Mouse (Mus musculus) spleen, adult 2 months (tissue): ENCODE data around the gene Selp.

Experiments
- CTCF ChIP-seq: fragments of 200-500 bp; IDR thresholded peaks from 2 replicates; pipeline ENCODE4 v1.5.1; 2011; ENCODE audit warnings: mild to moderate bottlenecking, inconsistent platforms; ENCODE audit not compliant: insufficient read depth, insufficient read length, insufficient replicate concordance; ENCODE audit errors: extremely low read depth
- POLR2A ChIP-seq: fragments of 200-500 bp; IDR thresholded peaks from 2 replicates; pipeline ENCODE4 v1.6.1; 2011; ENCODE audit warnings: low read depth, low read length, inconsistent platforms

DNA sequence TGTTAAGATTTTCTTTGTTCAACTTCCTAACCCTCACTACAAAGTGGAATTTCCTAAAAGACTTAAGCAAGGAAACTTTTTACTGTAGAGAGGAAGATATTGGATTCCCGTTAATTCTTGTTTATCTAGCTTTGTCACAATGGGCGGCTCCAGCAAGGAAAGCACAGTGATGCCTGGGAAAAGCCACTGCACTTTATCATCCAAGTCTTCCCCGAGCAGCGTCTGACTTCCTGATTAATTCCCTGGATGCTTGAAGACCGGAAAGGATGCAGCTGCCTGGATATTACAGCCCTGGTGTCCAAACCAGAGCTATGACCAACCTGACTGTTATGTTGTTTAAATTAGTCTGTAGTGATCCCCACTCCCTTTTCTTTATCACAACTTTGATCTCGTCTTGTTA lies 18.3 kb upstream of the Selp start:
- TF ChIP-seq POLR2A (no peak), CTCF (no peak)
